Mouse (Mus musculus): ENCODE measurements at regions not wholly inside any gene's neighbourhood (a gene's known extent, or its start where the extent isn't known, plus 50 kb on each side); places are given as distances from the start of the nearest gene placed in this dataset.

GRCm38 (mm10) chr5:133532678-133533077 is 566.8 kb upstream of the Castor2 start:
- no peaks in the 10 kb centered on the region for H3K4me1 ChIP-seq (ENCODE audit: control insufficient read depth, insufficient read depth, low read length)

GRCm38 (mm10) chr5:133505661-133506060 is 593.9 kb upstream of the Castor2 start:
- WGBS, result 57% methylated on average over 2 of the region's 2 CpGs
- no peak overlapping the region for H3K27ac ChIP-seq (ENCODE audit: low read length)
- no peak for ATAC-seq (replicated peaks; ENCODE audit: extremely low read depth, insufficient read depth, low FRiP score)
- no peak overlapping the region for H3K9ac ChIP-seq (ENCODE audit: low read length)
- no peak overlapping the region for H3K4me3 ChIP-seq (ENCODE audit: low read length)
- no peaks in the 10 kb centered on the region for H3K9me3 ChIP-seq (replicated peaks; ENCODE audit: control insufficient read depth, low read length)
- H3K4me2 ChIP-seq (ENCODE audit: low read depth, low read length), result no peak overlapping the region
- no peaks in the 10 kb centered on the region for H3K36me3 ChIP-seq (ENCODE audit: control insufficient read depth, insufficient read depth)
- no peaks in the 10 kb centered on the region for H3K27me3 ChIP-seq (ENCODE audit: control insufficient read depth, insufficient read depth, low read length)
- no peaks in the 10 kb centered on the region for H3K4me1 ChIP-seq (ENCODE audit: control insufficient read depth, insufficient read depth, low read length)

More at GRCm38 (mm10) chr5:133532678-133533077, 566.8 kb upstream of the Castor2 start:
- no peak overlapping the region for H3K4me2 ChIP-seq (ENCODE audit: low read depth, low read length)
- H3K9ac ChIP-seq (ENCODE audit: low read length), result no peak overlapping the region
- H3K36me3 ChIP-seq (ENCODE audit: control insufficient read depth, insufficient read depth), result no peaks in the 10 kb centered on the region
- ATAC-seq (replicated peaks; ENCODE audit: extremely low read depth, insufficient read depth, low FRiP score), result no peak
- no peak overlapping the region for H3K4me3 ChIP-seq (ENCODE audit: low read length)
- no peak overlapping the region for H3K27ac ChIP-seq (ENCODE audit: low read length)
- H3K27me3 ChIP-seq (ENCODE audit: control insufficient read depth, insufficient read depth, low read length), result no peaks in the 10 kb centered on the region
- H3K9me3 ChIP-seq (replicated peaks; ENCODE audit: control insufficient read depth, low read length), result peaks cover 3% of the 10 kb centered on the region

- peak overlapping the region; percentile 95 for H3K27ac ChIP-seq (ENCODE audit: low read length)
Observed at GRCm38 (mm10) chr5:133487806-133488290, 611.7 kb upstream of the Castor2 start.

GRCm38 (mm10) chr5:133482291-133483086 is 617.0 kb upstream of the Castor2 start:
- H3K4me3 ChIP-seq (ENCODE audit: low read length), result no peak overlapping the region
- H3K4me2 ChIP-seq (ENCODE audit: low read depth, low read length), result 0 out of 2 replicates have a peak overlapping the region, but pooled peaks have one; percentile 2
- peaks cover 17% of the 10 kb centered on the region for H3K4me1 ChIP-seq (ENCODE audit: control insufficient read depth, insufficient read depth, low read length)
- ATAC-seq (replicated peaks; ENCODE audit: extremely low read depth, insufficient read depth, low FRiP score), result peak; percentile 49; the same call in 1 of the 2 replicates
- H3K9ac ChIP-seq (ENCODE audit: low read length), result no peak overlapping the region
- no peaks in the 10 kb centered on the region for H3K27me3 ChIP-seq (ENCODE audit: control insufficient read depth, insufficient read depth, low read length)
- H3K27ac ChIP-seq (ENCODE audit: low read length), result peak overlapping the region; percentile 71
- H3K9me3 ChIP-seq (replicated peaks; ENCODE audit: control insufficient read depth, low read length), result no peaks in the 10 kb centered on the region
- no peaks in the 10 kb centered on the region for H3K36me3 ChIP-seq (ENCODE audit: control insufficient read depth, insufficient read depth)
- WGBS, result 48% methylated on average over 14 of the region's 14 CpGs

More at GRCm38 (mm10) chr5:133487806-133488290, 611.7 kb upstream of the Castor2 start:
- H3K9me3 ChIP-seq (replicated peaks; ENCODE audit: control insufficient read depth, low read length), result no peaks in the 10 kb centered on the region
- H3K9ac ChIP-seq (ENCODE audit: low read length), result no peak overlapping the region
- H3K36me3 ChIP-seq (ENCODE audit: control insufficient read depth, insufficient read depth), result no peaks in the 10 kb centered on the region
- H3K4me3 ChIP-seq (ENCODE audit: low read length), result no peak overlapping the region
- peak; percentile 96 for ATAC-seq (replicated peaks; ENCODE audit: extremely low read depth, insufficient read depth, low FRiP score)
- H3K27me3 ChIP-seq (ENCODE audit: control insufficient read depth, insufficient read depth, low read length), result no peaks in the 10 kb centered on the region
- 7% methylated on average over 5 of the region's 5 CpGs for WGBS
- peaks cover 13% of the 10 kb centered on the region for H3K4me1 ChIP-seq (ENCODE audit: control insufficient read depth, insufficient read depth, low read length)
- peak overlapping the region; percentile 8; the same call in 1 of the 2 replicates for H3K4me2 ChIP-seq (ENCODE audit: low read depth, low read length)

DNA sequence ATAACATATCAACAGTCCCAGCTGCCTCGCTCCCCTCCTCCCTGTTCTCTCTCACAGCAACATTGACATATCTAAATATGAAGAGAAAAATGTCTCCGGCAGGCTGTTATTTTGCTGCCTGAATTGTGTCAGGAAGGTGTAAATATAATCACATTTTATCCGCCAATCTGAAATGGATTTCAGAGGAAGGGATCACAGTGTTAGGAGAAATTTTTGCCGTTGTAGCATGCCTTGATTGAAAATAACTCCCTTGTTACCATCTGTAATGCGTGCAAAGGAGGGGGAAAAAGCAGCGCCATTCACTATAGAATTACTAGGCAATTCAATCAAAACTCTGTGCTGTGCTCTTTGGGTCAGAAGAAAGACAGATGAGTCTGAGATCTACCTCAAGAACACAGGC is 620.3 kb upstream of the Castor2 start:
- no peak overlapping the region for H3K27ac ChIP-seq (ENCODE audit: low read length)
- no peak overlapping the region for H3K4me2 ChIP-seq (ENCODE audit: low read depth, low read length)
- 84% methylated on average over 6 of the region's 6 CpGs for WGBS
- no peak overlapping the region for H3K9ac ChIP-seq (ENCODE audit: low read length)
- H3K27me3 ChIP-seq (ENCODE audit: control insufficient read depth, insufficient read depth, low read length), result no peaks in the 10 kb centered on the region
- H3K4me1 ChIP-seq (ENCODE audit: control insufficient read depth, insufficient read depth, low read length), result peaks cover 11% of the 10 kb centered on the region
- no peak overlapping the region for H3K4me3 ChIP-seq (ENCODE audit: low read length)
- H3K36me3 ChIP-seq (ENCODE audit: control insufficient read depth, insufficient read depth), result no peaks in the 10 kb centered on the region
- H3K9me3 ChIP-seq (replicated peaks; ENCODE audit: control insufficient read depth, low read length), result no peaks in the 10 kb centered on the region
- no peak for ATAC-seq (replicated peaks; ENCODE audit: extremely low read depth, insufficient read depth, low FRiP score)

DNA sequence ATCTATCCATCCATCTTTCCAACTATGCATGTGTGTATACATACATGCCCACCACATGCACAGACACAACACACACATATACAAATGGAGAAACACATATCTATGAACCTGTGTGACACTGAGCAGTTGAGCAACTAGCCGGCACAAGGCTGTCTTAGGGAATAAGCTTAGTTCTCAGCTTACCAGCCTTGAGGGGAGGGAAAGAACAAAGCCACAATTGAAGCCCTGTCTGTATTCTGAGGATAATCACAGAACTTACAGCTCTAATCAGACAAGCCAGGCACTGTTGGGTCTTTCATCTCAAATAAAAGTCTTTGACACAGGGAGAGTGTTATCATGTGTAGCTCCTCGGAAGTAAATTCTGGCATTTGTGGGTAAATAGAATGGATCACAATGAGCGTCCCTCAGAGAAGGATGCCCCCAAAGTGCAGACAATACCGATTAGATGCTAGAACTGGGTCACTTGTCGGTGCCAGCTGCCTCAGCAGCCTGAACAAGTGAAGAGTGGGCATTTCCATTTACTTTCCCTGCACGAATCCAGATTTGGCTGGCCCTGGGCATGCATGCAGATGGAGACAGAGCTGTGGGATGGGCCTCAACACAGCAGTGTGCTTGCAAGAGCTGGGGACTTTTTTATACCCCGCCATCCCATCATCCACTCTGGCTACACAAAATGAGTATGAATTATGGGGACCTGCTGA is 646.0 kb upstream of the Castor2 start:
- 75% methylated on average over 7 of the region's 7 CpGs for WGBS
- ATAC-seq (replicated peaks; ENCODE audit: extremely low read depth, insufficient read depth, low FRiP score), result no peak

GRCm38 (mm10) chr5:133449926-133450325 is 649.6 kb upstream of the Castor2 start:
- Histone ChIP-seq H3K36me3 (ENCODE audit: control insufficient read depth, insufficient read depth) (no peaks in the 10 kb centered on the region), H3K9ac (ENCODE audit: low read length) (no peak overlapping the region), H3K4me2 (ENCODE audit: low read depth, low read length) (no peak overlapping the region), H3K4me1 (ENCODE audit: control insufficient read depth, insufficient read depth, low read length) (no peaks in the 10 kb centered on the region), H3K4me3 (ENCODE audit: low read length) (no peak overlapping the region), H3K27ac (ENCODE audit: low read length) (no peak overlapping the region), H3K9me3 (replicated peaks; ENCODE audit: control insufficient read depth, low read length) (no peaks in the 10 kb centered on the region), H3K27me3 (ENCODE audit: control insufficient read depth, insufficient read depth, low read length) (no peaks in the 10 kb centered on the region)
- WGBS, result 70% methylated on average over 3 of the region's 3 CpGs
- no peak for ATAC-seq (replicated peaks; ENCODE audit: extremely low read depth, insufficient read depth, low FRiP score)

More for the DNA sequence above, 646.0 kb upstream of the Castor2 start:
- Histone ChIP-seq H3K9me3 (replicated peaks; ENCODE audit: control insufficient read depth, low read length) (no peaks in the 10 kb centered on the region), H3K27me3 (ENCODE audit: control insufficient read depth, insufficient read depth, low read length) (no peaks in the 10 kb centered on the region), H3K4me2 (ENCODE audit: low read depth, low read length) (no peak overlapping the region), H3K4me3 (ENCODE audit: low read length) (no peak overlapping the region), H3K9ac (ENCODE audit: low read length) (no peak overlapping the region), H3K36me3 (ENCODE audit: control insufficient read depth, insufficient read depth) (no peaks in the 10 kb centered on the region), H3K4me1 (ENCODE audit: control insufficient read depth, insufficient read depth, low read length) (no peaks in the 10 kb centered on the region), H3K27ac (ENCODE audit: low read length) (no peak overlapping the region)

DNA sequence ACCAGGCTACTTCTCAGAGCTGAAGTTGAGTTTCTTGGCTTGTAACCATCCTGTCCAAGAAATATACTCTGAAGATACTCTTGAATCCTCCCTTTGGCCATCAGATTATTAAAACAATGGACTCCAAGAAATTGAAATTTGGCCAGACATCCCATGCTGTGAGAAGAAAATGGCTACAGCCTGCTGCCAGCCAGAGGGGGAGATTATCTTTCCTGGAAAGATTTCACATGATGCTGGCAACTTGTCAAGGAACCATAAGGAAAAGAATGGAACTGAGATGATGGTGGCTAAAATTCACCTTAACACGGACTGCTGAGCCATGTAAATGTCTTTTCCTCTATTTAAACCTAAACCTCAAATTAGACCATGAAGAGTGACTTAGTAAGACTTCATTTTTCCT is 698.7 kb upstream of the Castor2 start:
- Histone ChIP-seq H3K9ac (ENCODE audit: low read length) (no peak overlapping the region), H3K4me2 (ENCODE audit: low read depth, low read length) (no peak overlapping the region), H3K4me3 (ENCODE audit: low read length) (no peak overlapping the region), H3K36me3 (ENCODE audit: control insufficient read depth, insufficient read depth) (no peaks in the 10 kb centered on the region), H3K4me1 (ENCODE audit: control insufficient read depth, insufficient read depth, low read length) (no peaks in the 10 kb centered on the region), H3K27ac (ENCODE audit: low read length) (no peak overlapping the region), H3K27me3 (ENCODE audit: control insufficient read depth, insufficient read depth, low read length) (no peaks in the 10 kb centered on the region), H3K9me3 (replicated peaks; ENCODE audit: control insufficient read depth, low read length) (no peaks in the 10 kb centered on the region)
- WGBS, result 69% methylated on average over 1 of the region's 1 CpGs
- no peak for ATAC-seq (replicated peaks; ENCODE audit: extremely low read depth, insufficient read depth, low FRiP score)

DNA sequence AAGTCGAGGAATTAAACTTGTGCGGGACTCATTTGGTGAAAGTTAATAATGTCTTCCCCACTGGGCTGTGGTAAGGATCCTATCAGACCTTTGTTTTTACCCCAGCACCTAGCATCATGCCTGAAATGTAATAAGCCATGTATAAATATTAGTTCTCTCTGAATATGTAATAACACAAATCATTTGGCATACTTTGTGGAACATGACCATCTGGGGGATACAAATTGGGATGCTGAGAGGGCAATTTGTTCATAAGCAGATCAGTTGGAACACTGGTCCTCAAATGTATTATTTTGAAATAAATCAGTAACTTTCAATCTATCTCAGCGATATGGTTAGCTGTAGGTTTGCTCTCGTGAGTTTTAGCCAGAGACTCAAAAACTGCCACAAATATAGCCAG is 709.6 kb upstream of the Castor2 start:
- Histone ChIP-seq H3K9ac (ENCODE audit: low read length) (no peak overlapping the region), H3K4me1 (ENCODE audit: control insufficient read depth, insufficient read depth, low read length) (peaks cover 16% of the 10 kb centered on the region), H3K9me3 (replicated peaks; ENCODE audit: control insufficient read depth, low read length) (0 out of 2 replicates have a peak, but pooled peaks cover 6% of the 10 kb centered on the region), H3K4me2 (ENCODE audit: low read depth, low read length) (no peak overlapping the region), H3K36me3 (ENCODE audit: control insufficient read depth, insufficient read depth) (no peaks in the 10 kb centered on the region), H3K27ac (ENCODE audit: low read length) (no peak overlapping the region), H3K27me3 (ENCODE audit: control insufficient read depth, insufficient read depth, low read length) (peaks cover 11% of the 10 kb centered on the region; the same call in 1 of the 2 replicates), H3K4me3 (ENCODE audit: low read length) (no peak overlapping the region)
- no peak for ATAC-seq (replicated peaks; ENCODE audit: extremely low read depth, insufficient read depth, low FRiP score)
- 84% methylated on average over 4 of the region's 4 CpGs for WGBS

Data from heart, embryonic 16.5 days (tissue).